Mouse (Mus musculus) retina, postnatal 1 day (tissue): ENCODE results near the gene Gm7030.
"Not testable (repeated sequence)": the region's sequence is repeated elsewhere in the genome, so short reads cannot be mapped to it uniquely, and the experiment has no call there.

Experiments used
- DNase-seq: peaks from one replicate; pipeline ENCODE4 v3.0.0-alpha.2; 2012

Gm7030 gene

DNA sequence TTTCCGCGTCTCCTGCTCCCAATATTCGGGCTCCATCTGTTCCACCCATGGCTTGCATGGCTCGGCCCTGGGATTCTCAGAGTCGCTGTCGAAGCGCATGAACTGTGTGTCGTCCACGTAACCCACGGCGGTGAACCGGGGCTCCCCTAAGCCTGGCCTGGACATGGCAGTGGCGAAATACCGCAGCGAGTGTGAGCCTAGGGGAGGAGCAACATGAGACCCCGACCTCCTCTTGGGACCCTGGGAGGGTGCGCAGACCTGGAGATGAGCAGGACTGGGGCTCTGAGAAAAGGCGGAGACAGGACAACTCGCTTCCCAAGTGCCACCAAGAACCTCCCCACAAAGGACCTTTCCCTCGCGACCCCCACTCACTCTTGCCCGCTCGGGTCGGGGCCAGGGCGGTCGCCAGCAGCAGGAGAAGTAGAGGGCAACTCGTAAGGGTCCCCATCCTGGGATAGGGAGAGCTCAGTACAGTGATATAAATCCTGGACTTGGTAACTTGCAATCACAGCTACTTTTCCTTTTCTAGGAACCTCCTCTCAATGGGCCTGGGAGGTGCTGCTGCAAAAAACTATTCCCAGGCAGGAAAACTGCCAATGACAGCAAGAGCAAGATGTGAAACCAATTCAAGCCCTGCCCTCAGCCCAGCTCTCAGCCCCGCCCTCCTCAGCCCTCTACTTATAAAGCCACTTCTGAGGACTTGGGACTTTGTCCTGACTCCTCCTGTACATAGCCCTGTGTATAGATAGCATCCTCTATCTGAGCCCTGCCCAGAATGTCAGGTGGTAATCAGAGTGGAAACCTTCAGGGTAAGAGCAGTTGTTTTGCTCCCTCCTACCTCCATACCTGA, at the start of gene Gm7030:
Gene Gm7030 (minus strand): TSS at position 458 of the 850 bp plus-strand sequence.
- DNase-seq = not testable (repeated sequence)

DNA sequence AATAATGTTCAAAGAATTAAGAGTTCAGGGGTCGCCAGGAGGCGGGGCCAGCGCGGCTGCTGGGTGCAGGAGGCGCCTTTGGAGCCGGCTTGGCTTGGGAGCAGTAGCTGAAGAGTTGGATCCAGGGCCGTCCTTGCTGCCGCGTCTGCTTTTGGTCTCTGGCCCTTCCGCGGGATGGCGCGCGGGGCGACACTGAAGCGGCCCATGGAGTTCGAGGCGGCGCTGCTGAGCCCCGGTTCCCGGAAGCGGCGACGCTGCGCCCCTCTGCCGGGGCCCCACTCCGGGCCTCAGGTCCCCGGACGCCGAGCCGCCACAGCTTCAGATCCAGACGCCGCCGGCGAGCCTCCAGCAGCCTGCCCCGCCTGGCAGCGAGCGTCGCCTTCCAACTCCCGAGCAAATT, 49.7 kb upstream of the Gm7030 start:
- DNase-seq = peak; percentile 55

DNA sequence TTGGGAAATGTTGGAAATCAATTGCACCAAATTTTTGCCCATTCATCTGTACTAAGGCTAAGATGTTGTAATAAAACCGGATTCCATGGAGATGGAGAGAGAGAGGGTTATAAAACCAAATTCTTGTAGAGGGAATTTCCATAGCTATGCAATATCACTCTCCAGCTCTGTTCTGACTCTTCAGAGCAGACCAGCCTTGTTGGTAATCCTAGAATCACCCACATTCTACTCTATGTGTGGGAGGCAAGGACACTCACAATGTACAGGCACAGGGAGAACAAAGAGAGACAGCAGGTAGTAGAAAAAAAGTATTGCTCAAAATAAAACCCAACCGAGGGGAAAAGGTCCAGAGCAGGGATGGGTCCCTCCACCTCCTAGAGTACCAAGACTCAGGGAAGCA, 46.9 kb upstream of the Gm7030 start:
- DNase-seq = not testable (repeated sequence)

DNA sequence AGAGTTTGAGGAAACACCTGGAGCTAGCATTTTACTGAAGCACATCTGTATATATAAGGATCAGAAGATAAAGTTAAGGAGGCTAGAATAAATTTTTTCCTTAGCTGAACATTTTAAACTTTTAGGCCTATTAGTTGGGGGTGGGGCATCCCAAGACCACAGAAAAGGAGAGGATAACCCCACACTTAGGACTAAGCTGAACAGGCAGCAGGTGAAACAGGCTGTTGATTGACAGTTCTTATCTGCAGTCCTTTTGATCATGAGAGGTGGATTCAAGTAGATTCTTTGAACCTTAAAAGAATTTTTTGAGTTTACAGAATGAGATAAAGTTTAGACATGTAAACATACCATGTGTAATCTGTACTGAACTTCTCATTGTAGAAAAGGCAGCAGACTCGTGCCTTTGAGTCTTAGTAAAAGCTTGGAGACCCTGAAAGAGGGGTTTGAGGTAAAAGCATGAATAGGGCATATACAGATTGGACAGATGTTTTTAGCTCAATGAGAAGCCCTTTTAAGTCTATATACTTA, 41.1 kb upstream of the Gm7030 start:
- DNase-seq = no peak

DNA sequence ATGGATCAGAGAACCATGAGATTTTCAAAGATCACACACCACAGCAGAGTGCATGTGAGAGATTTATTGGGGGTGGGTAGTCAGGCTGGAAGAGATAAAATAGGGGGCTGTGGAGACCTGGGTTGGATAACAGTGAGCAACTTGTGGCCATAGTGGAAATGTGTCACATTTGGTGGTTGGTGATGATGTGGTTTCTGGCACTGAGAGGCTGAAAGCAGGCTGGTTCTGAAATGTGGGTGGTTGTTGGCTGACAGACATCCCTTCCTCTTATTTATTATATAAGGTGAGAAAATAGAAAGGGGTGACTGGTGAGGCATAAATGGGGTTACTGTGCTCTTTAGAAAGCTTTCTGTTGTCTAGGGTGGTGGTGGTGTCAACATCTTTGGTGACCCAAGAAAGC, 40.5 kb upstream of the Gm7030 start:
- no peak for DNase-seq

DNA sequence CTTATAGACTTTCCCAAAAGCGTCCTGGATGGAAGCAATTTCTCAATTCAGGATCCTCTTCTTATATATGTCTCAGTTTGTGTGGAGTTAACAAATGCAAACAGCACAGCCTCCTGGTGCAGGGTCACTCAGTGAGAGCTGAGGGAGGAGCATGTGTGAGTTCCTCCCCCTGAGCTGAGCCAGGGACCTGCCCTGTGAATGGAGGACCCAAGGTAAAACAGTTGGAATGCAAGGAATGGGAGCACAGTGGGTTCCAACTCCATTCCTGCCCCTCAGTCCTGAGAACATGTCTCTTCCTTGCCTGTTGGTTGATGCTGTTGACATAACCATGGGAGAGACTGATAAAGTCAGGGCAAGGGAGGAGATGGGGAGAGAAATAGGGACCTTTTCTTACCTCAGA, 39.9 kb upstream of the Gm7030 start:
- not testable (repeated sequence) for DNase-seq

DNA sequence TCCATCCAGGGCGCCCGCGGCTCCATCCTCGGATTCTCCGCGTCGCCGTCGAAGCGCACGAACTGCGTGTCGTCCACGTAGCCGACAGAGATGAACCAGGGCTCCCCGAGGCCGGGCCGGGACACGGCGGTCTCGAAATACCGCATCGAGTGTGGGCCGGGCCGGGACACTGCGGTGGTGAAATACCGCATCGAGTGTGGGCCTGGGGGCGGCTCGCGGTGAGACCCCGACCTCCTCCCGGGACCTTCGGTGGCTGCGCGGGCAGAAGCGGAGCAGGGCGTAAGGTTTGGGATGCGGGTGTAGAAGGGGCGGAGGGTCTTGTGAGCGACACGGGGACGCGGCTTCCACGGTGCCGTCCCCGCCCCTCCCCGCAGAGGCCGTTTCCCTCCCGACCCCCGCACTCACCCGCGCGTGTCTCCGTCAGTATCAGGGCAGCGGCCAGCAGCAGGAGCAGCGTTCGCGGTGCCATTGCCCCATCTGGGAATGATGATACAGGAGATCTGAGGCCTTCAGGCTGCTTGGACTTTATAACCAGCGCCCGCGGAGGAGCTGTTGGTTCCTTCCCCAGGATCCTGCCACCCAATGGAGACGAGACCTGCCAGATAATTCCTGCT, 38.9 kb upstream of the Gm7030 start, which contains the start of gene Gm8909:
Gene Gm8909 (minus strand): TSS at position 499 of the 614 bp plus-strand sequence.
- DNase-seq = peak; percentile 11

DNA sequence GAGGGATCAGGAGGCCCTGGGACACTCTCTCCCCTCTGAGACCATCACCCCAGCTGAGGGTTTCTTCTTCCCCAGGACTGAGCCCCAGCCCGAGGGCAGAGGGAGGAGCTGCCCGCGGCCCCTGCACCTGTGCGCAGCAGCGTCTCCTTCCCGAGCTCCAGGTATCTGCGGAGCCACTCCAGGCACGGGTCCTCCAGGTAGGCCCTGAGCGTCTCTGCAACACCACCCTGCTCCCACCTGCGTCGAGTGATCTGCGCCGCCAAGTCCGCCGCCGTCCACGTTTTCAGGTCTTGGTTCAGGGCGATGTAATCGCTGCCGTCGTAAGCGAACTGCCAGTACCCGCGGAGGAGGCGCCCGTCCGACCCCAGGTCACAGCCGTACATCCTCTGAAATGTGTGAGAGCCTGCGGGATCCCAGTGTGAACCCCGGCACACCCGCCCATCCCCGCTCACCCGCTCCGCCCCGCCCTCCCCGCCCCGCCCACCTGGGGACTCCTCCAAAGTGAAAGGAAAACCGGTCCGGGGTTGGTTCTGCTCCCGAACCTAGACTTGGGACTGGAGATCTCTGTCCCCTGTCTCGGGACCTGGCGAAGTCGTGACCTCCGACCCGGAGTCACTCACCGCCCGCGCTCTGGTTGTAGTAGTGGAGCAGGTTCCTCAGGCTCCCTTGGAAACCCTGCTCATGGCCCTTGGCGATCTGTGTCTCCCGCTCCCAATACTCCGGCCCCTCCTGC, 38.2 kb upstream of the Gm7030 start:
- peak; percentile 20 for DNase-seq

DNA sequence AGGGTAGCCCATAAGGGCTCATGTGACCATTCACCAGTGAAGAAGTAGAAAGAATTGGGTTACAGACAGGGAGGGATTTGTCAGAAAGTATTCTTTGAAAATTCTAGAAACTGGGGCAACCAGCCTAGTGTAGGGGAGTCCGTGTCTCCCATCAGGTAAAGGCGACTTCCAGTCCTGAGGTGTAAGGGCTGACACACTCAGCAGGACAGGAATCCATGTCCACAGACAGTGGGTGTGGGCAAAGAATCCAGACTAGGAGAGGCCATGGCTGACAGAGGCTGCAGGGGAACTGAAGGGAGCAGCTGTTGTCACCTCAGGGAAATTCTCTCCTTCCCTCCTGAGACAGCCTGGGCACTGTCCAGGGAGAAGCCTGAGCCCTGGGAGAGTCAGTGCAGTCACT, 37.7 kb upstream of the Gm7030 start:
- DNase-seq = not testable (repeated sequence)

DNA sequence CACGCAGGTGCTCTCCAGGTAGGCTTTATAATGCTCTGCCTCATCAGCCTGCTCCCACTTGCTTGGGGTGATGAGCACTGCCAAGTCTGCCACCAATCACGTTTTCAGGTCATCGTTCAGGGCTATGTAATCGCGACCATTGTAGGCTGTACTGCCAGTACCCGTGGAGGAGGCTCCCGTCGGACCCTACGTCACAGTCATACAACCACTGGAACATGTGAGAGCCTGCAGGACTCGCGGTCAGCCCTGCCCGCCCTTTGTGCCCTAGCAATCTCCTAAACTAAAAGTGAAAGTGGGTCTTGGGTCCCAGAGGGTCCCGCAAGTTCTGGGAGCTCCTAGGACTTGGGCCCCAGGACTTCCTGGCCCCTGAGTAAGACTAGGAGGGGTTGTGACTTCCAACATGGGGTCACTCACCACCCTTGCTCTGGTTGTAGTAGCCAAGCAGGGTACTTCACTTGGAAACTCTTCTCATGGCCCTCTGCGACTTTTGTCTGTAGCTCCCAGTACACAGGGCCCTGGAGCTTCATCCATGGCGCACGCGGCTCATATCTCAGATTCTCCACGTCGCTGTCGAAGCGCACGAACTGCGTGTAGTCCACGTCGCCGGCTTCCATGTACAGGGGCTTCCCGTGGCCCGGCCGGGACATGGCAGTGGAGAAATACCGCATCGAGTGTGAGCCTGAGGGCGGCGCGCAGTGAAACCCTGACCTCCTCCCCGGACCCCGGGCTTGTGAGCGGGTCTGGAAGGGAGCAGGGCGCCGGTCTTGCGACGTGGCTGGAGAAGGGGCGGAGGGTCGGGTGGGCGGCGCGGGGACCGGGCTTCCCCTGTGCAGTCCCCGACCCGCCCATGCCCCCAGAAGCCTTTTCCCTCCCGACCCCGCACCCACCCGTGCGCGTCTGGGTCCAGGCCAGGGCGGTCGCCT, 32.2 kb upstream of the Gm7030 start:
- DNase-seq = peak; percentile 29

DNA sequence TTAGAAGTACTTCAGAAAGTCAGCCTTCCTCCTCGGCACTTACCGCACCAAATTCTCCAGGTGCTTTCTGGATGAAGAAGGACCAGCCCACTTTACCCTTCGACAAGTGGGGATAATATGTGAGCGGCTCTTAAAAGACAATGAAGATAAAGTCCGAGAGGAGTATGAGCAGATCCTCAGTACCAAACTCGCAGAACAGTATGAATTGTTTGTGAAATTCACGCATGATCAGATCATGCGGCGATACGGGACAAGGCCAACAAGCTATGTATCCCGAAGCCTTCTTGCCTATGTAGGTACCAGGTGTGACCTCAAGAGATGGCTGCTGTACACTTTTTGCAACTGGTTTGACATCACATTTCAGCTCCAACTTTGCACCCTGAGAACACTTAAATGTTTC, 29.0 kb upstream of the Gm7030 start:
- not testable (repeated sequence) for DNase-seq

DNA sequence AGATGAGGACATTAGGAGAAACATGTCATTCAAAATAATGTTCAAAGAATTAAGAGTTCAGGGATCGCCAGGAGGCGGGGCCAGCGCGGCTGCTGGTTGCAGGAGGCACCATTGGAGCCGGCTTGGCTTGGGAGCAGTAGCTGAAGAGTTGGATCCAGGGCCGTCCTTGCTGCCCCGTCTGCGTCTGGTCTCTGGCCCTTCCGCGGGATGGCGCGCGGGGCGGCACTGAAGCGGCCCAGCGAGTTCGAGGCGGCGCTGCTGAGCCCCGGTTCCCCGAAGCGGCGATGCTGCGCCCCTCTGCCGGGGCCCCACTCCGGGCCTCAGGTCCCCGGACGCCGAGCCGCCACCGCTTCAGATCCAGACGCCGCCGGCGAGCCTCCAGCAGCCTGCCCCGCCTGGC, 28.6 kb upstream of the Gm7030 start:
- DNase-seq = peak; percentile 29

DNA sequence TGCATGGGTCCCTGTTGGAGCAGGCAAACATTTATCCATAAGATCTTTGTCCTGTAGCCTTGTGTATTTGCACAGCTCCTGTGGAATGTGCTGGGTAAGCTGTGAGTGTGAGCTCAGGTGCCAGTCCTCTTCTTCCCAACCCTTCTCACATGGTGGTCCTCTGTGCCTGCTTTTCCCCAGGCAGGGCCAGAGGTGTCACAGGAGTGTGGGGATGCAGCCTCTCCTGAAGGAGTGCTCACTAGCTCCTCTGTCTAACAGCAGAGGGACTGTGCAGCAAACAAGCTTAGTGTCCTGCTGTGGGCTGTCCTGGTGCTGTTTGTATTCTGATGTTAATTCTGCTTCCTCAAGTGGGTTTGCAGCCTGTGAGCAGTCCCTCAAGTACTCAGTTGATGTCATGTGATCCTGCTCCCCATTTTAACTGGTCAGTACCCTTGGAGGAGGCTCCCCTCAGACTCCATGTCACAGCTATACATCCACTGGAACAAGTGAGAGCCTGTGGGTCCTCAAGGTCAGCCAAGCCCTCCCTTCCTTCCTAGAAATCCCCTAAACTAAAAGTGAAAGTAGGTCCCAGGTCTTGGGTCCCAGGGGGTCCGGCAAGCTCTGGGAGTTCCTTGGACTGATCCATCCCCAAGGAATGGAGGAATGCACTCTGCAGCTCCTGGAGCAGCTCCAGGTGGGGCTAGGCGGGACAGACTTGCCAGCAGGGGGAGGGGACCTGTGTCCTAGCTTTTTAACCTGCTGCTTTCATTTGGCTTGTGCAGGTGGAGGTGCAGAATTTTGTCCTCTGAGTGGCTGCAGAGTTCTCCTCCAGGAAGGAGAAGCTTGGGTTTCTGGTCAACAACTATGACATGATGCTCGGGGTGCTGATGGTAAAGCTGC, 25.3 kb upstream of the Gm7030 start:
- DNase-seq = no peak

DNA sequence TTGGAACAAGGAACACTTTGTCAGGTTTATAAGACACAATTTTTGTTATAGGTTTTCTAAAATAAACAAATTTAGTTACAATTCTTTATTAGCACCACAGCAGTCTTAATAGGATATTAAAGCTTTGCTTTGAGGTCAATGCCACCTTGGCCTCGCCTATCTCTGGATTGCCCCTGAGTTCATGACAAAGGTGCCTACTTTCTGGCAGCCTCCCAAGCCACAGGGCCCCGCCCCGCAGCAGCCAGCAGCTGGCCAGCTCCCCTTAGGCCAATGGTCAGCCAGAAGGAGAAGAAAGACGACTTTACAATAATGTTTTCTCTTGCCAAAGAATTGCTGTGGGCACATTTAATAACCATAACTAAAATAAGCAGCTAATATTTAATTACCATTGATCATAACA, 22.0 kb upstream of the Gm7030 start:
- not testable (repeated sequence) for DNase-seq

DNA sequence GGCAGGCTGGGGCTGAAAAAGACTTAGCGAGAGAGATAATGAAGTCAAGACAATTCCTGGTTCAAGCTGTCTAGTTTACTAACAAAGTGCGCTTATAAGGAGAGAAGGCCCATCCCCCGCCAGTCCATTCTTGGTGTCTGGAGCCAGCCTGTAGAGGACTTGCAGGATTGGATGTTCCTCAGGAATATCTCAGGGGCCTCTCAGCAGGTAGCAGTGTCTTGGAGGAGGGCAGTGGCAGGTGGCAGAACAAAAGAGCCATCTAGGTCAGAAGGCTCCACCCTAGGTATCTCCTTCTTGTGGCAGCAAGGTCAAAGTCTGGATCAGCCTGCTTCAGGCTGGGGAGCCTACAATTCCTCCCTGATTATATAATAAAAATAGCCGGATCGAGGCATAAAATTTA, 19.2 kb upstream of the Gm7030 start:
- DNase-seq = not testable (repeated sequence)

DNA sequence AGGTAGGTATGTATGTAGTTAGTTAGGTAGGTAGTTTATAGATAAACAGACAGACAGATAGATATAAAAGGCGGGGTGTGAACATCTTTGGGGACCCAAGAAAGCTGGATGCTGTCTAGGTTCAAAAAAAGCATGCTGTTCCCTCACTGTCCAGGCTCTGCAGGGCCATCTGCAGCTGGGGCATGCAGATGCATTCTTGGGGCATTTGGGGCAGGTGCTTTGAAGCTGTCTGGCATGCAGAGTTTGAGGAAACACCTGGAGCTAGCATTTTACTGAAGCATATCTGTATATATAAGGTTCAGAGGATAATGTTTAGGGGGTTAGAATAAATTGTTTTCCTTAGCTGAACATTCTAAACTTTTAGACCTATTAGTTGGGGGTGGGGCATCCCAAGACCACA, 17.7 kb upstream of the Gm7030 start:
- DNase-seq = not testable (repeated sequence)

DNA sequence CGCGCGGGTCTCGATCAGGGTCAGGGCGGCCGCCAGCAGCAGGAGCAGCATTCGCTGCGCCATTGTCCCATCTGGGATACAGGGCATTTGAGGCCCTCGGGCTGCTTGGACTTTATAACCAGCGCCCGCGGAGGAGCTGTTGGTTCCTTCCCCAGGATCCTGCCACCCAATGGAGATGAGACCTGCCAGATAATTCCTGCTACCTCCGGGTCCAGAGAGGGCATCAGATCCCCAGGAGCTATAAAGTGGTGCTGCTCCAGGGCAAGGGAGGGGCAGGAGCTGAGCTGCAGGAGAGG, 16.6 kb upstream of the Gm7030 start:
- DNase-seq = not testable (repeated sequence)

DNA sequence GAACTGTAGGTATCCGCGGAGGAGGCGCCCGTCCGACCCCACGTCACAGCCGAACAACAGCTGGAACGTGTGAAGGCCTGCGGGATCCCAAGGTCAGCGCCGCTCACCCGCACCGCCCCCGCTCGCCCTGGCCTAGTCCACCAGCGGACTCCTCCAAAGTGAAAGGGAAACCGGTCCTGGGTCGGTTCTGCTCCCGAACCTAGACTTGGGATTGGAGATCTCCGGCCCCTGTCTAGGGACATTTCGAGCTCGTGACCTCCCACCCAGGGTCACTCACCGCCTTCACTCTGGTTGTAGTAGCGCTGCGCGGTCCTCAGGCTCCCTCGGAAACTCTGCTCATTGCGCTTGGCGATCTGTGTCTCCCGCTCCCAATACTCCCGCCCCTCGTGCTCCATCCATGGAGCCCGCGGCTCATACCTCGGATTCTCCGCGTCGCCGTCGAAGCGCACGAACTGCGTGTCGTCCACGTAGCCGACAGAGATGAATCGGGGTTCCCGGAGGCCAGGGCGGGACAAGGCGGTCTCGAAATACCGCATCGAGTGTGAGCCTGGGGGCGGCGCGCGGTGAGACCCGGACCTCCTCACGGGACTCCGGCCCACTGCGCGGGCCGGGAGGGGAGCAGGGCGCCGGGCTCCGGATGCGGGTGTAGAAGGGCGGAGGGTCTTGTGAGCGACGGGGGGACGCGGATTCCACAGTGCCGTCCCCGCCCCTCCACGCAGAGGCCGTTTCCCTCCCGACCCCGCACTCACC, 16.1 kb upstream of the Gm7030 start:
- peak; percentile 37 for DNase-seq

DNA sequence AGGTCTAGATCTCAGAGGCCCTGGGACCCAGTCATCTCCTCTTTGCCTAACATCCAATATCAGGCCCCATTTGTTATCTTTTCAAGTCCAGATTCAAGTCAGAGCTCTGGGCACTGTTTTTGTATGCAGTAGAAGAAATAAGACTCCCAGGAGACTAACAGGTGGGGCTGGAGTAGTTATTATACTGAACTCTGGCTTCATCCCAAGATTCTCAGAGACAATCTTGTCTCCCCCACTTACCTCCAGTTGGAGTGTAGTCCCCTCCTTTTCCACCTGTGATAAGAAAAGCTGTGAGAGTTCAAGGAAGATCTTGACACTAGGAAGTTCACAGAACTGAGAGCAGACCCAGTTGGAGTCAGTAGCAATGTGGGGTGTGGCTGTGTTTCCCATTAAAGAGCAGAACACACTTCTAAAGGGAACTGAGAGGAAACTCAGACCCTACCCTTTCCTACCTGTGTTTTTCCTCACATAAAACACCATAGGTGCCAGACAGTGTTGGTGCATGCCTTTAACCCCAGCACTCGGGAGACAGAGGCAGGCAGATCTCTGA, 7.1 kb upstream of the Gm7030 start:
- not testable (repeated sequence) for DNase-seq
